Mouse (Mus musculus) CH12.LX (cell line): ENCODE measurements at regions not wholly inside any gene's neighbourhood (a gene's known extent, or its start where the extent isn't known, plus 50 kb on each side); places are given as distances from the start of the nearest gene placed in this dataset.

Source experiments
- DNase-seq: peaks from one replicate; pipeline ENCODE4 v3.0.0-alpha.2; 2013; ENCODE audit errors: extremely low read depth
- H3K27ac ChIP-seq: 2 replicates; pipeline ENCODE4 v1.5.1; 2012; ENCODE audit warnings: low read depth, mild to moderate bottlenecking, control low read depth, moderate library complexity; ENCODE audit not compliant: insufficient read depth
- H3K27me3 ChIP-seq: replicated peaks from 2 replicates; pipeline ENCODE3; 2012; ENCODE audit warnings: inconsistent platforms
- H3K36me3 ChIP-seq, 2 experiments: replicated peaks in 1 of 2; 2 replicates each; pipeline versions ENCODE3 to v1.6.1; 2012; ENCODE audit warnings: inconsistent platforms in 1 of 2, low read length in 1 of 2, mild to moderate bottlenecking in 1 of 2, mixed read lengths in 1 of 2, moderate library complexity in 1 of 2; ENCODE audit not compliant: control insufficient read depth in 1 of 2, insufficient read depth in 1 of 2
- H3K4me1 ChIP-seq, 2 experiments: 2 replicates each; pipeline ENCODE4 v1.6.1; 2012; ENCODE audit warnings: inconsistent platforms in 1 of 2, moderate library complexity in 1 of 2; ENCODE audit not compliant: insufficient read depth in 2 of 2, control insufficient read depth in 1 of 2
- H3K4me2 ChIP-seq: 2 replicates; pipeline ENCODE4 v1.6.1; 2012; ENCODE audit warnings: low read depth, mild to moderate bottlenecking, control low read depth; ENCODE audit not compliant: poor library complexity, insufficient read depth, severe bottlenecking
- H3K4me3 ChIP-seq, 3 experiments: fragments of 150-350 bp in 1 of 3; sonication (generic) in 1 of 3; replicated peaks in 1 of 3; 2 replicates each; pipeline versions ENCODE3 to v1.5.1; 2011 to 2012; ENCODE audit warnings: low read depth in 2 of 3, low read length in 2 of 3, mild to moderate bottlenecking in 2 of 3, moderate library complexity in 2 of 3, control low read depth in 1 of 3, improper control_type of control experiment in 1 of 3, inconsistent platforms in 1 of 3, mixed read lengths in 1 of 3; ENCODE audit not compliant: poor library complexity in 1 of 3
- H3K79me2 ChIP-seq: replicated peaks from 2 replicates; pipeline ENCODE4 v1.6.1; 2012; ENCODE audit warnings: mild to moderate bottlenecking, moderate library complexity; ENCODE audit not compliant: control insufficient read depth, poor library complexity, insufficient read depth, severe bottlenecking; ENCODE audit errors: extremely low read depth
- H3K9ac ChIP-seq: 2 replicates; pipeline ENCODE4 v1.6.1; 2012; ENCODE audit warnings: low read depth, mild to moderate bottlenecking, control low read depth, moderate library complexity; ENCODE audit not compliant: insufficient read depth
- H3K9me3 ChIP-seq: replicated peaks from 2 replicates; pipeline ENCODE3; 2012; ENCODE audit warnings: low read length, inconsistent platforms, mixed read lengths
- ELF1 ChIP-seq: IDR thresholded peaks from 2 replicates; pipeline ENCODE4 v1.6.1; 2014; ENCODE audit warnings: low read depth, mild to moderate bottlenecking, inconsistent platforms, low read length, improper control_type of control experiment
- GABPA ChIP-seq: IDR thresholded peaks from 2 replicates; pipeline ENCODE4 v1.6.1; 2012; ENCODE audit warnings: low read depth, low read length, improper control_type of control experiment, inconsistent platforms; ENCODE audit not compliant: insufficient replicate concordance
- JUN ChIP-seq: IDR thresholded peaks from 2 replicates; pipeline ENCODE4 v1.6.1; 2011; ENCODE audit warnings: low read depth, mild to moderate bottlenecking, low read length, improper control_type of control experiment, moderate library complexity; ENCODE audit not compliant: insufficient read depth
- MAFK ChIP-seq: IDR thresholded peaks from 2 replicates; pipeline ENCODE4 v1.6.1; 2011; ENCODE audit warnings: low read length, improper control_type of control experiment; ENCODE audit not compliant: insufficient replicate concordance
- MXI1 ChIP-seq: IDR thresholded peaks from 2 replicates; pipeline ENCODE4 v1.6.1; 2011; ENCODE audit warnings: mild to moderate bottlenecking, low read depth, low read length, improper control_type of control experiment
- POLR2AphosphoS2 ChIP-seq: IDR thresholded peaks from 2 replicates; pipeline ENCODE4 v1.6.1; 2011; ENCODE audit warnings: low read depth, low read length, improper control_type of control experiment
- TCF12 ChIP-seq: IDR thresholded peaks from 2 replicates; pipeline ENCODE4 v1.6.1; 2014; ENCODE audit warnings: low read depth, mild to moderate bottlenecking, inconsistent platforms, low read length, improper control_type of control experiment
- ZC3H11A ChIP-seq: IDR thresholded peaks from 2 replicates; pipeline ENCODE4 v1.6.1; 2012; ENCODE audit warnings: low read depth, mild to moderate bottlenecking, inconsistent platforms, low read length, improper control_type of control experiment
- ZNF384 ChIP-seq: IDR thresholded peaks from 2 replicates; pipeline ENCODE4 v1.6.1; 2012; ENCODE audit warnings: low read depth, low read length, improper control_type of control experiment, inconsistent platforms
- dilution Hi-C: fragments of 300-500 bp; cut with MboI; formaldehyde crosslinking; loops from 2 replicates; pipeline ENCODE4 v1.14.3; 2020; ENCODE audit warnings: low sequenced_read_pairs; ENCODE audit not compliant: extremely low pct_unique_long_range_greater_than_20kb, extremely low pct_ligation_motif_present
- in situ Hi-C: fragments of 300-500 bp; cut with MboI; formaldehyde crosslinking; loops from 3 replicates; pipeline ENCODE4 v1.14.3; 2019; ENCODE audit warnings: low sequenced_read_pairs, low pct_ligation_motif_present, low pct_unique_long_range_greater_than_20kb, mixed read lengths

DNA sequence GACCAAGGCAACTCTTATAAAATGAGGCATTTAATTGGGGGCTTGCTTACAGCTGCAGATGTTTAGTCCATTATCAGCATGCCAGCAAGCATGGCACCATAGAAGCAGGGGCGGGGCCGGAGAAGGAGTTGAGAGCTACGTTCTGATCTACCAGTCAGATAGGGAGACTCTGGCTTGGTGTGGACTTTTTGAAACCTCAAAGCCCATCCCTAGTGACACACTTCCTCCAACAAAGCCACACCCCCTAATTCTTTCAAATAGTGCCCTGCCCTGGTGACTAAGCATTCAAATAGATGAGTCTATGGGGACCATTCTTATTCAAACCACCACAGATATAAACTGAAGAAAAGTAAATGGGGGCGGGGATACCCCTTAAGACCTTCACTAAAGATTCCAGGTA is 215.4 kb downstream of the Gadd45g start:
- H3K4me3 ChIP-seq, result no peak overlapping the region
- H3K9ac ChIP-seq, result no peak overlapping the region
- H3K27ac ChIP-seq, result no peak overlapping the region
- TF ChIP-seq GABPA, result no peak
- no peak for TF ChIP-seq ELF1
- TF ChIP-seq ZC3H11A, result no peak
- no peak for TF ChIP-seq POLR2AphosphoS2
- in situ Hi-C loops (no loop called here), dilution Hi-C loops (no loop called here)
- H3K36me3 ChIP-seq, result no peaks in the 10 kb centered on the region
- H3K27me3 ChIP-seq, result peaks cover 2% of the 10 kb centered on the region
- H3K4me1 ChIP-seq, result peaks cover 18 to 22% of the 10 kb centered on the region in 2 experiments
- H3K79me2 ChIP-seq, result no peaks in the 10 kb centered on the region
- DNase-seq, result peak; percentile 81
- no peaks in the 10 kb centered on the region for H3K9me3 ChIP-seq
- no peak overlapping the region for H3K4me2 ChIP-seq

GRCm38 (mm10) chr13:52062576-52062975 is 216.1 kb downstream of the Gadd45g start:
- dilution Hi-C loops, result no loop called here
- no peaks in the 10 kb centered on the region for H3K36me3 ChIP-seq
- H3K9me3 ChIP-seq, result no peaks in the 10 kb centered on the region
- H3K9ac ChIP-seq, result no peak overlapping the region
- peak; percentile 94 for TF ChIP-seq TCF12
- TF ChIP-seq JUN, result no peak
- TF ChIP-seq ZNF384, result 0 out of 2 replicates have a peak, but pooled peaks have one; percentile 29
- TF ChIP-seq, all 38 proteins: peak for 2
- no peaks in the 10 kb centered on the region for H3K79me2 ChIP-seq
- no peak overlapping the region for H3K4me3 ChIP-seq
- peaks cover 2% of the 10 kb centered on the region for H3K27me3 ChIP-seq
- peaks cover 18 to 23% of the 10 kb centered on the region in 2 experiments for H3K4me1 ChIP-seq
- no peak overlapping the region for H3K4me2 ChIP-seq
- in situ Hi-C loops, result no loop called here
- no peak overlapping the region for H3K27ac ChIP-seq
- no peak for DNase-seq

DNA sequence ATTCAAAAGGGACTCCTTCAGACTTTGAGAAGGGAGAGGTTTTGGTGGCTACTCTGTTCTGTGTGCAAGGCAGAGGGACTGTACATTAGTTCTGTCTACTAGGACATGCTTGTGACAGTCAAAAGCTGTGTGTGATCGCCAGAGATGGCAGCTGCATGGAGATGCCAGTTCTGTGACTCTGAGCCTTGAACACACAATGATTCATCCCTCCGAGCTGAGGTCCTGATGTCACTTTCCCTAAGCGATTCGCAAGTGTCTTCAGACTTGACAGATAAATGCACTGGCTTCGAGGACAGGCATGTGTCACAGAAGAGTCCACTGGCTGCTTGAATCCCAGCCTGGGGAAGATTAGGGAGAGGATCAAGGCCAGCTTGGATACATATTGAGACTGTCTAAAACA is 218.8 kb downstream of the Gadd45g start:
- no peak overlapping the region for H3K27ac ChIP-seq
- dilution Hi-C loops (no loop called here), in situ Hi-C loops (no loop called here)
- no peak overlapping the region for H3K4me2 ChIP-seq
- no peaks in the 10 kb centered on the region for H3K36me3 ChIP-seq
- H3K4me1 ChIP-seq, result peaks cover 25 to 32% of the 10 kb centered on the region in 2 experiments
- no peak overlapping the region for H3K9ac ChIP-seq
- peaks cover 2% of the 10 kb centered on the region for H3K27me3 ChIP-seq
- H3K9me3 ChIP-seq, result no peaks in the 10 kb centered on the region
- no peak for DNase-seq
- no peak overlapping the region for H3K4me3 ChIP-seq
- H3K79me2 ChIP-seq, result no peaks in the 10 kb centered on the region
- TF ChIP-seq JUN, result no peak
- TF ChIP-seq ELF1, result no peak
- no peak for TF ChIP-seq MAFK
- TF ChIP-seq MXI1, result no peak
